Mouse (Mus musculus): ENCODE data around the gene Olfr1291-ps1.

Olfr1291-ps1 gene

DNA sequence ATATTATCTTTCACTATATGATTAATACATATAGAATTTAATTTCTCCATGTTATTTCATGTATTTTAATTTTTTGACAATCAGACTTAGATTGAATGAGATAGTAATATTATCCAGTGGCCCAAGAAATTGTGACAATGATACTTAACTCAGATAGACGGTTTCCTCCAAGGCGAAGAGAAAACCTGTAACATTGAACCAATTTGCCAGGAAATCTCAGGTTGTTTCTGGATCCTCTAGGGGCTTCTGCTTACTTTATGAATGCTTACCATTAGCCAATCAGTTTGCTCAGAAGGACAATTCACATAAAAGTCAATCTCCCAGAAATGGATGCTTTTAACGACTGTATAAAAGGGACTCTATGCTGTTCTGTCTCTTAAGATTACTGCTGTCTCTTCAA lies at the start of gene Olfr1291-ps1:
Gene Olfr1291-ps1 (plus strand): TSS at position 301 of the 400 bp plus-strand sequence.
- DNase-seq (ENCODE audit: low spot score in 2 of 2) = no peak

DNA sequence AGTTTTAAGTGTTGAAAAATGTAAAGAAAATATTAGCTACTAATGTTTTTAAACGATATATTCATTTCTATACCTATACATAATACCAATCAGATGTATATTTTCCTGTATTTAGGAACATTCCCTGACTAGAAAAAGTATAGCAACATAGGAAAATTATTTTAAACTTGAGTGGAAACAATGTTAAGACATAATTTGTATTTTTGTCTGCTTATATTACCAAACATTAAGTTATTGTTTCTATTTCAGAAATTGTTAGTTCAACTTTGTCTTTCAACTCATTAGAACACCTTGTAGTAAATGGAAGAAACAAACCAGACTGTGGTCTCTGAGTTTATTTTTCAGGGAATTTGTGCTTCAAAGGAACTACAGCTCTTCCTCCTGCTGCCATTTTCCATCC lies 48.1 kb upstream of the Olfr1291-ps1 start, which contains the start of gene Olfr1287:
Gene Olfr1287 (plus strand): TSS at position 301 of the 400 bp plus-strand sequence.
- no peak for DNase-seq (ENCODE audit: low spot score in 2 of 2)

DNA sequence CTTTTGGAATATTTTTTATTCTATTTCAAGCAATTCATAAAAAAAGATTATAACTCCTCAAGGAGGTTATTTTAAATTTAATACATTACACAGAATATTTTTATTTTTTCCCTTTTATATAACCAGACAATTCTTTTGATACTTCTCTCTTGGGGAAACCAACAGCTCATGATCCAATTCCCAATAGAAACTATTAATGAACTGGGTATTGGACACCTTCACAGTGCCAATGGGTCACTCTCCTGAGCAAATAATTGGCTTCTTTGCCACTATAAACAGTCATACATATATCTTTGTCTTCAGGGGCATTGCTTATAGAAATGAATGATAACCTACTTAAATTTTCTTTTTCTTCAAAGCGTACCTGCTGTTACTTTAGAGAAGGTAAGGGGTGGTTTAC lies 23.2 kb upstream of the Olfr1291-ps1 start, which contains the start of gene Olfr1288:
Gene Olfr1288 (plus strand): TSS at position 301 of the 400 bp plus-strand sequence.
- no peak for DNase-seq (ENCODE audit: low spot score in 2 of 2)

- no peak for DNase-seq (ENCODE audit: low spot score in 2 of 2)
Observed at GRCm38 (mm10) chr2:111480519-111480918, 16.5 kb upstream of the Olfr1291-ps1 start, which contains the start of gene Olfr1289. Gene Olfr1289, plus strand, starts transcription at chr2:111480819.

- DNase-seq (ENCODE audit: low spot score in 2 of 2) = no peak
Observed at GRCm38 (mm10) chr2:111493729-111494128, 3.3 kb upstream of the Olfr1291-ps1 start, which contains the start of gene Olfr1290. Gene Olfr1290, minus strand, starts transcription at chr2:111493829.

DNA sequence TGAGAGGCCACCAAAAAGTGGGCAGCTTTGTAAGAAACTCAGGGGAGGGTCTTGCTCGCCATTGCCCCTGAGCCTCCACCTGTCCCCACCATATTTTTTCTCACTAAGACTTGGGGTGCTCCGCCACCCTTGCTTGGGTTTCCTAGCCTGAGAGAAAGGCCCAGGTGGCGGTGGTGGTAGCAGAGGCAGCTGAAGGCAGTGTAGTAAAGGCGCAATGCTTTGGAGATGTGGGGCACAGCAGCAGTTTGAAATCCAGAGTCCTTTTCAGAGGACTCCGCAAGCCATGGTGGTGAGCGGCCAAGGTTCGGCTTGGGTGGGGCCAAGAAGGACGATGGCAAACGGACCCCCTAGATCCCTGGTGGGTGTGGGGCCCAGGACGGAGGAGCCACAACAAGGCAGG lies 20.5 kb downstream of the Olfr1291-ps1 start:
- no peak for DNase-seq (ENCODE audit: low spot score in 2 of 2)

DNA sequence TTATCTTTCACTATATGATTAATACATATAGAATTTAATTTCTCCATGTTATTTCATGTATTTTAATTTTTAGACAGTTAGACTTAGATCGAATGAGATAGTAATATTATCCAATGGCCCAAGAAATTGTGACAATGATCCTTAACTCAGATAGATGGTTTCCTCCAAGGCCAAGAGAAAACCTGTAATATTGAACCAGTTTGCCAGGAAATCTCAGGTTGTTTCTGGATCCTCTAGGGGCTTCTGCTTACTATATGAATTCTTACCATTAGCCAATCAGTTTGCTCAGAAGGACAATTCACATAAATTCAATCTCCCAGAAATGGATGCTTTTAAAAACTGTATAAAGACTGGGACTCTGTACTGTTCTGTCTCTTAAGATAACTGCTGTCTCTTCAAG lies 27.9 kb downstream of the Olfr1291-ps1 start, which contains the start of gene Olfr1293-ps:
Gene Olfr1293-ps (plus strand): TSS at position 301 of the 400 bp plus-strand sequence.
- no peak for DNase-seq (ENCODE audit: low spot score in 2 of 2)

DNA sequence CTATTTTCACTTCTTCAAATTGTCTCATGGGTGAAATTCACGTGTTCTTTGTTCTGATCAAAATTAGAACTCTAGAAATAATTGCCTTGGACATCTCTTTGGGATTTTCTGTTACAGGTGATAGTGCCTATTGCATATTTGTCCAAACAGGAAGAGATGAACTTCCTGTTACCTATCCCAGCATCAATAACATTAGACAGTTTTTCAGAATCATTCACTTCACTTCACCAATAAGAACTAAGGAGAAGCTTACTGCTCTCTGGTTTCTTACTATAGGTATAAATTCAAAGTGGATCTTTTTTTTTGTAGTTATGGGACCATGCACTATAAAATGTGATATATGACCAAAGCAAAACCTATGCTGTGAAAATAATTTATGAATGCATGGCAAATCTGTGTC lies 43.2 kb downstream of the Olfr1291-ps1 start, which contains the start of gene Olfr1294:
Gene Olfr1294 (minus strand): TSS at position 101 of the 400 bp plus-strand sequence.
- DNase-seq (ENCODE audit: low spot score in 2 of 2) = no peak

Data from right cerebral cortex, postnatal 36 days (tissue).